Mouse (Mus musculus) stomach, embryonic 14.5 days (tissue): ENCODE data around the gene Atp8a2. TPM values are rescaled to one million over a fixed set of nuclear protein-coding genes. Genes with fewer than 3 reads are reported as not detected.

Source experiments
- ATAC-seq: fragments of 200-750 bp; cut with Nextera tagmentation; 2 replicates; pipeline ENCODE4 v1.8.0; 2017; ENCODE audit warnings: low read depth, moderate TSS enrichment; ENCODE audit not compliant: insufficient number of reproducible peaks, insufficient read depth, low FRiP score
- H3K27ac ChIP-seq: fragments of 300-500 bp; sonication (generic); 2 replicates; pipeline ENCODE4 v1.5.1; 2014; ENCODE audit warnings: mild to moderate bottlenecking, low read length, moderate library complexity, mixed read lengths
- H3K27me3 ChIP-seq: fragments of 300-500 bp; sonication (generic); 2 replicates; pipeline ENCODE4 v1.6.1; 2014; ENCODE audit warnings: low read length, control low read depth, mixed read lengths; ENCODE audit not compliant: control insufficient read depth, insufficient read depth
- H3K36me3 ChIP-seq: fragments of 300-500 bp; sonication (generic); 2 replicates; pipeline ENCODE4 v1.6.1; 2014; ENCODE audit warnings: mild to moderate bottlenecking, control low read depth, low read length, moderate library complexity, mixed read lengths; ENCODE audit not compliant: control insufficient read depth, insufficient read depth
- H3K4me1 ChIP-seq: fragments of 300-500 bp; sonication (generic); 2 replicates; pipeline ENCODE4 v1.6.1; 2014; ENCODE audit warnings: low read length, control low read depth, mixed read lengths; ENCODE audit not compliant: control insufficient read depth, insufficient read depth
- H3K4me2 ChIP-seq: fragments of 300-500 bp; sonication (generic); replicated peaks from 2 replicates; pipeline ENCODE4 v1.6.1; 2014; ENCODE audit warnings: low read depth, low read length, control low read depth
- H3K4me3 ChIP-seq: fragments of 300-500 bp; sonication (generic); 2 replicates; pipeline ENCODE4 v1.5.1; 2014; ENCODE audit warnings: low read depth, low read length, control low read depth
- H3K9ac ChIP-seq: fragments of 300-500 bp; sonication (generic); replicated peaks from 2 replicates; pipeline ENCODE4 v1.6.1; 2014; ENCODE audit warnings: low read depth, mild to moderate bottlenecking, control low read depth, low read length, moderate library complexity, mixed read lengths
- H3K9me3 ChIP-seq: fragments of 300-500 bp; sonication (generic); 2 replicates; pipeline ENCODE4 v1.6.1; 2016; ENCODE audit warnings: low read depth, low read length, control low read depth; ENCODE audit not compliant: control insufficient read depth
- WGBS: fragments of 180-500 bp; shearing (Covaris S2); extraction: QIAGEN DNeasy Blood & Tissue Kit; methylation state at CpG from one replicate; pipeline ENCODE4 v1.1.7; 2014; 5-methylcytosine and 5-hydroxymethylcytosine counted together
- polyA plus RNA-seq: library from polyadenylated mRNA; unstranded; fragments of >200 nt; fragmentation: Nextera tagmentation; extraction: Ambion mirVana; gene quantifications from 2 replicates; pipeline ENCODE4 v1.2.1, GENCODE M21; 2014

Atp8a2 gene
- polyA plus RNA-seq, 1 experiment from 2014 or later, result 5.9 TPM

- Histone ChIP-seq H3K36me3 (no peaks in the 10 kb centered on the region), H3K27ac (no peak overlapping the region), H3K4me1 (peaks cover 6% of the 10 kb centered on the region; the same call in 1 of the 2 replicates), H3K4me2 (no peak overlapping the region), H3K9me3 (no peaks in the 10 kb centered on the region), H3K9ac (no peak overlapping the region), H3K4me3 (no peak overlapping the region), H3K27me3 (no peaks in the 10 kb centered on the region)
- WGBS, result 12% methylated on average over 8 of the region's 8 CpGs
- ATAC-seq, result no peak
Measured at GRCm38 (mm10) chr14:59674556-59674955, 522.4 kb downstream of the Atp8a2 start.

DNA sequence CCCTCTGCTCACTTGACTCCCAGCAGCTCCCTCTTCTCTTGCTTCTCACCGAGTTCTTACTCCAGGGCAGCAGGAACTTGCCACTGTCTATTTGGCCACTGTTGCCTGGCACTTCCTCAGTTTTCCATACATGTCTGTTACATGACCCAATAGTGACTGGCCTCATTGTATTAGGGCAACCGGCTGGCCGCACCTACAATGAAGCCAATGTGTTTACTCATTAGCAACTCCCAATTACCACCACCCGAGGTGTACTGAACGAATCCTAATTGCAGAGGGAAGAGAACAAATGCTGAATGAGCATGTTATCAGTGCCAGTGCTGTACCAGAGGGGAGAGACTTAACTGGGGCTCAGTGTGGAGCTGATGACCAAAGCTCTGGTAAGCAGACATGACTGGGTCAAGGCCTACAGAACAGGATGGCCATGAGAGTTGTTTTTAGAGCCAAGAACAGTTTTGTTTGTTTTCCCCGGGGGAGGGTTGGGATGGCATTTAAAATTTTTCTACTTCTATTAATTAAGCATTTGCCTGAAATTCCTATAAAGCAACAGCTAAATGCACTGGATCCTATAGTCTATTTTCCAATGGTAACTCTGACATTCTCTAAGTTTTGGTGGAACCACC is 524.0 kb downstream of the Atp8a2 start:
- ATAC-seq, result no peak
- H3K36me3 ChIP-seq, result no peaks in the 10 kb centered on the region
- H3K27ac ChIP-seq, result no peak overlapping the region
- peaks cover 6% of the 10 kb centered on the region; the same call in 1 of the 2 replicates for H3K4me1 ChIP-seq
- 78% methylated on average over 6 of the region's 6 CpGs for WGBS
- no peaks in the 10 kb centered on the region for H3K27me3 ChIP-seq
- no peaks in the 10 kb centered on the region for H3K9me3 ChIP-seq
- no peak overlapping the region for H3K4me2 ChIP-seq
- H3K4me3 ChIP-seq, result no peak overlapping the region
- no peak overlapping the region for H3K9ac ChIP-seq

DNA sequence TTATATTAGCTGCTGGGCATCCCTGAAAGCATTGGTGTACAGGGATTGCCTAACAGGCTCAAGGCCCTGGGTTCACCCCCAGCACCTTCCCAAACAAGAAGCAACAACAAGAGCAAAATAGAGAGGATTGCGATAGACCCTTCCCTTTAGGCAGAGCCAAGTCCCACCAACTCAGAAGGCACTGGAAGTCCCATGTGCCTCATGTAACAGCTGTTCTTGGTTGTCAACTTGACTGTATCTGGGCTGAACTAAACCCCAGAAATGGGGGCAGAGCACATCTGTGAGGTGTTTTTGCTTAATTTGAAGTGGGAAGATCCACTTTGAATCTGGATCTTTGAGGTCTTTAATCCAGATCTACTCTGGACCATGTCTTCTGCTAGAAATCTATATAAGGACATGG is 539.9 kb downstream of the Atp8a2 start:
- Histone ChIP-seq H3K9me3 (no peaks in the 10 kb centered on the region), H3K4me2 (no peak overlapping the region), H3K4me3 (no peak overlapping the region), H3K27ac (no peak overlapping the region), H3K27me3 (no peaks in the 10 kb centered on the region), H3K9ac (no peak overlapping the region), H3K36me3 (no peaks in the 10 kb centered on the region), H3K4me1 (no peaks in the 10 kb centered on the region)
- no peak for ATAC-seq
- WGBS, result 95% methylated on average over 1 of the region's 1 CpGs

DNA sequence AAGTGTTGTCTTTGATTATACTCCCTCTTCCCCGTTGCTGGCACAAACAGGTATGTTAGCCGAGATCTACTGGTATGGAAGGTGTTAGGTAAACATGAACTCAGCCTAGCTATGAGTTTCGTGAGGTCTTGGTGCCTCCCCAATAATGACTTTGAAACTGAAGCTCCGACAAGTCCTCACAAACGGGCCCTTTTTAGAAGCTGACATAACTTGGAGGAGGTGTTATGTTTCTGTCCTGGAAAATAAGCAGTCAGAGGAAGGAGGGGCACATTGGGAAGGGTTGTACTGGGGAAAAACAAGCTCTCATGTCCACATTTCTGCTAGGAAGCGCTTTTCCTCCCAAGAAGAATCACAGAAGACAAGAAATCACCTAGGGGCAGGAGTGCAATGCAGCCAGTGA is 540.4 kb downstream of the Atp8a2 start:
- Histone ChIP-seq H3K4me2 (no peak overlapping the region), H3K27ac (no peak overlapping the region), H3K27me3 (no peaks in the 10 kb centered on the region), H3K36me3 (no peaks in the 10 kb centered on the region), H3K4me3 (no peak overlapping the region), H3K9me3 (no peaks in the 10 kb centered on the region), H3K9ac (no peak overlapping the region), H3K4me1 (no peaks in the 10 kb centered on the region)
- 67% methylated on average over 6 of the region's 6 CpGs for WGBS
- ATAC-seq, result no peak

DNA sequence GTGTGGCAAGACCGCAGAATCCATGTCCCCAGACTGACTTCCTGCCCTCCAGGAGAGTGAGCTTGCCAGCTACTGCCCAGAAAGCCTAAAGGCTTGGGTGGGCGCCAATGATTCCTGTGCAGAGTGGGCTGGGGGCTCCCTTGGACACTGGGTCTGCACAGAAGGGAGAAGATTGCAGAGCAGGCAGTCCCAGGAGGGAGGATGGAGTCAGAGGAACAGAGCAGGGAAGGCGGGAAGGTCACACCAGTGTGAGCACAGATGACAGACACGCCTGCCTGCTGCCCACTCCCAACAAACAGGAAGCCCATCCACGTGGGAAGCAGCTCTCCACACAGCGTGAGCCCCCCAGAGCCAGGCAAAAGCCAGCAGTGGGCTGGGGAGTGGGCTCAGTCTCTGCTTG is 547.6 kb downstream of the Atp8a2 start:
- Histone ChIP-seq H3K4me3 (no peak overlapping the region), H3K9ac (no peak overlapping the region), H3K27ac (no peak overlapping the region), H3K27me3 (no peaks in the 10 kb centered on the region), H3K36me3 (no peaks in the 10 kb centered on the region), H3K4me1 (0 out of 2 replicates have a peak, but pooled peaks cover 5% of the 10 kb centered on the region), H3K4me2 (no peak overlapping the region), H3K9me3 (no peaks in the 10 kb centered on the region)
- 63% methylated on average over 6 of the region's 6 CpGs for WGBS
- no peak for ATAC-seq

GRCm38 (mm10) chr14:59648611-59649010 is 548.4 kb downstream of the Atp8a2 start:
- 0 out of 2 replicates have a peak, but pooled peaks cover 5% of the 10 kb centered on the region for H3K4me1 ChIP-seq
- no peak overlapping the region for H3K4me3 ChIP-seq
- H3K9ac ChIP-seq, result no peak overlapping the region
- H3K36me3 ChIP-seq, result no peaks in the 10 kb centered on the region
- WGBS, result 78% methylated on average over 10 of the region's 10 CpGs
- H3K9me3 ChIP-seq, result no peaks in the 10 kb centered on the region
- H3K27ac ChIP-seq, result no peak overlapping the region
- no peaks in the 10 kb centered on the region for H3K27me3 ChIP-seq
- ATAC-seq, result no peak
- no peak overlapping the region for H3K4me2 ChIP-seq

DNA sequence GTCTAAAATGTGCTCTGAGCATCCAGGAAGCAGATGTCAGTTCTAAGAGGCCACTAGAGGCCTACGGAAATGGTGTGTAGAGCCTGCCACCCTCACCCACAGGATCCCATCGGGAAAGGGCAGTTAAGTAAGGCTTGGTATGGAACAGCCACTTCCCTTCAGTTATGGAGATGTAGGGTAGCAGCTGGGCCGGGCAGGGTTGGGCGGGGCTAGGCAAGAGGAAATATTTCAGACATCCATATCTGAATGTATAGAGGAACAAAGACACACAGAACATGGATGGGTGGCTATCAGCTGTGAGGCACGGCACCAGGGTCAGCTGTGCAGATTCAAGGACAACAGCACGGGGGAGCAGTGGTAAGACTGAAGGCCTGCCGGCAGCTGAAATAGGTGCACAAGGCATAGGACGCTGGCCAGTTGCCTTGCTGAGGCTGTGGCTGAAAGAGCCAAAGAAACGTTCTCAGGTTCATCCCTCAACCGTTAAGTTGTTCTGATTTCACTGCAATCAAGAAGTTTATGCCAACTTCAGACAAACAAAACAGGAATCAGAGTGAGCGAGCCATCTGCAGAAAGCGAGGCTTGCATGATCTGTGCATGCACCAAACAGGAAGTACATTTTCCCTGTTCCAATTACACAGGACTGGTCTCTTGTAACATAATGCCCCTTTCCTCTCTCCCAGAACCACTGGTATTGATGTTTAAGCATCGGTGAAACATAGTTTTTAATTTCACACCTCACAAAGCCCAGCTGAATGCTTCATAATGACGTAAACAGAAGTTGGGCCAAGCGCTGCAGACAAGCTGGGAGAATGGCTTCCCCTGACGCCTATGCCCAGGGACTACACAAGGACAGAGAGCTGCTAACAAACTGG is 549.9 kb downstream of the Atp8a2 start:
- no peak overlapping the region for H3K4me3 ChIP-seq
- no peaks in the 10 kb centered on the region for H3K9me3 ChIP-seq
- H3K4me1 ChIP-seq, result 0 out of 2 replicates have a peak, but pooled peaks cover 5% of the 10 kb centered on the region
- WGBS, result 64% methylated on average over 16 of the region's 16 CpGs
- H3K9ac ChIP-seq, result no peak overlapping the region
- H3K27ac ChIP-seq, result no peak overlapping the region
- no peak overlapping the region for H3K4me2 ChIP-seq
- no peaks in the 10 kb centered on the region for H3K36me3 ChIP-seq
- ATAC-seq, result peak; percentile 28; the same call in 1 of the 2 replicates
- no peaks in the 10 kb centered on the region for H3K27me3 ChIP-seq

DNA sequence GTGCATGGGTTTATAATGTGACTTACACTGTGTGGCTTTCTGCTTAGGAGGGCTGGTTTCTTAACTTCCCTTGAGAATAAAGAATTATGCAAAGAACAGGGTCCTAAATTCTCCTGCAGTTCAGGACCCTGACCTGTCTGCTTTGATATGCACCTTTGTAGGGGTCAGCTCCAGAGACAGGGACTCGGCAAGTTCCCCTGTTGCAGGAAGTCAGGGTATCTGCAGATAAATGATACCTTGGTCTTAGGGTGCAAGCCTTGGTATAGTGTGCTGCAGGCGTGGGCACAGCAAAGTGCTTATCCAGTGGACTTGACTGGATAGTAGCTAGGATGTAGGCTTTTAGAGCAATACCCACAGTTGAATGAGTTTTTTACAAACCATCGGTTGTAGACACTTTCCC is 552.1 kb downstream of the Atp8a2 start:
- Histone ChIP-seq H3K36me3 (no peaks in the 10 kb centered on the region), H3K4me1 (0 out of 2 replicates have a peak, but pooled peaks cover 5% of the 10 kb centered on the region), H3K9me3 (no peaks in the 10 kb centered on the region), H3K9ac (no peak overlapping the region), H3K4me3 (no peak overlapping the region), H3K4me2 (no peak overlapping the region), H3K27me3 (no peaks in the 10 kb centered on the region), H3K27ac (no peak overlapping the region)
- WGBS, result 72% methylated on average over 3 of the region's 3 CpGs
- no peak for ATAC-seq
